Mouse (Mus musculus) liver, embryonic 16.5 days (tissue): ENCODE measurements around the gene Duxf3. TPM values are rescaled to one million over a fixed set of nuclear protein-coding genes. Genes with fewer than 3 reads are reported as not detected.
"Not testable (repeated sequence)": the region's sequence is repeated elsewhere in the genome, so short reads cannot be mapped to it uniquely, and the experiment has no call there.

ENCODE experiments used
- ATAC-seq: fragments of 200-750 bp; cut with Nextera tagmentation; 2 replicates; pipeline ENCODE4 v1.8.0; 2017; ENCODE audit warnings: low read depth, mild to moderate bottlenecking, moderate number of reproducible peaks, moderate library complexity
- H3K27ac ChIP-seq: fragments of 300-500 bp; sonication (generic); 2 replicates; pipeline ENCODE4 v1.5.1; 2014; ENCODE audit warnings: mild to moderate bottlenecking, low read length
- H3K27me3 ChIP-seq: fragments of 300-500 bp; sonication (generic); 2 replicates; pipeline ENCODE4 v1.6.1; 2014; ENCODE audit warnings: low read depth, low read length, mixed read lengths; ENCODE audit not compliant: control insufficient read depth, insufficient read depth
- H3K36me3 ChIP-seq: fragments of 300-500 bp; sonication (generic); 2 replicates; pipeline ENCODE4 v1.6.1; 2014; ENCODE audit warnings: mild to moderate bottlenecking; ENCODE audit not compliant: control insufficient read depth, insufficient read depth
- H3K4me1 ChIP-seq: fragments of 300-500 bp; sonication (generic); 2 replicates; pipeline ENCODE4 v1.6.1; 2014; ENCODE audit warnings: low read depth, low read length, mixed read lengths; ENCODE audit not compliant: control insufficient read depth
- H3K4me2 ChIP-seq: fragments of 300-500 bp; sonication (generic); 2 replicates; pipeline ENCODE4 v1.6.1; 2014; ENCODE audit warnings: low read depth, low read length, mixed read lengths
- H3K4me3 ChIP-seq: fragments of 300-500 bp; sonication (generic); 2 replicates; pipeline ENCODE4 v1.5.1; 2014; ENCODE audit warnings: low read depth, mild to moderate bottlenecking, low read length
- H3K9ac ChIP-seq: fragments of 300-500 bp; sonication (generic); 2 replicates; pipeline ENCODE4 v1.6.1; 2014; ENCODE audit warnings: low read depth, low read length
- H3K9me3 ChIP-seq: fragments of 300-500 bp; sonication (generic); replicated peaks from 2 replicates; pipeline ENCODE4 v1.6.1; 2016; ENCODE audit warnings: low read length; ENCODE audit not compliant: control insufficient read depth
- WGBS: fragments of 180-500 bp; shearing (Covaris S2); extraction: QIAGEN DNeasy Blood & Tissue Kit; methylation state at CpG from one replicate; pipeline ENCODE4 v1.1.7; 2014; ENCODE audit not compliant: insufficient replicate concordance; 5-methylcytosine and 5-hydroxymethylcytosine counted together
- polyA plus RNA-seq: library from polyadenylated mRNA; unstranded; fragments of >200 nt; fragmentation: Nextera tagmentation; extraction: Ambion mirVana; gene quantifications from 2 replicates; pipeline ENCODE4 v1.2.1, GENCODE M21; 2015

Gene Duxf3
- polyA plus RNA-seq: not detected in 2 replicates

- WGBS: 57% methylated on average over 5 of the region's 8 CpGs
- not testable (repeated sequence) for H3K27me3 ChIP-seq
Observed at GRCm38 (mm10) chr10:58232641-58232969, at the start of gene Duxf3. TSS of gene Duxf3 (minus strand) at chr10:58232675.

DNA sequence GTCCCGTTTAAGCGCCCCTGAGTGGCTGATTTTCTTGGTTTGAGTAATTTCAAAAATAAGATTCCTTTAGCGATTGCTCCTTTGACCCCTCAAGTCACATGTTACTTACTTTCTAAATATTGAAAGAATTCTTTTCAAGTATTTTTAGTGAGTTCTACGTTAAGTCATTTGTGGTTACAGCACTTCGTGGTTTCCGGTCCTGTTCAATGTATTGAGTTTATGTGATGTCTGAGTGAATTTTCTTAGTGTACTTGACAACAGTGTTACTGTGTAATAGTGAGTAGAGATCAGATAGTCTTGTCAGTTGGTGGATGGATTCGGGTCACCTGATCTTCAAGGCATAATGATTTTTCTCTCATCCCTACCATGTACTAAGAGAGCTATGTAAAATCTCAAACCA, 49.8 kb upstream of the Duxf3 start:
- WGBS: 65% methylated on average over 7 of the region's 7 CpGs
- H3K4me1 ChIP-seq: no peaks in the 10 kb centered on the region
- H3K27ac ChIP-seq: no peak overlapping the region
- no peak overlapping the region for H3K9ac ChIP-seq
- H3K4me2 ChIP-seq: no peak overlapping the region
- no peaks in the 10 kb centered on the region for H3K27me3 ChIP-seq
- H3K4me3 ChIP-seq: no peak overlapping the region
- peaks cover 6% of the 10 kb centered on the region for H3K36me3 ChIP-seq
- no peaks in the 10 kb centered on the region for H3K9me3 ChIP-seq
- no peak for ATAC-seq

More at GRCm38 (mm10) chr10:58232641-58232969, at the start of gene Duxf3:
- H3K27ac ChIP-seq, H3K4me2 ChIP-seq, H3K4me3 ChIP-seq, H3K9ac ChIP-seq, H3K36me3 ChIP-seq, H3K9me3 ChIP-seq, H3K4me1 ChIP-seq: not testable (repeated sequence)
- ATAC-seq: peak; percentile 47

DNA sequence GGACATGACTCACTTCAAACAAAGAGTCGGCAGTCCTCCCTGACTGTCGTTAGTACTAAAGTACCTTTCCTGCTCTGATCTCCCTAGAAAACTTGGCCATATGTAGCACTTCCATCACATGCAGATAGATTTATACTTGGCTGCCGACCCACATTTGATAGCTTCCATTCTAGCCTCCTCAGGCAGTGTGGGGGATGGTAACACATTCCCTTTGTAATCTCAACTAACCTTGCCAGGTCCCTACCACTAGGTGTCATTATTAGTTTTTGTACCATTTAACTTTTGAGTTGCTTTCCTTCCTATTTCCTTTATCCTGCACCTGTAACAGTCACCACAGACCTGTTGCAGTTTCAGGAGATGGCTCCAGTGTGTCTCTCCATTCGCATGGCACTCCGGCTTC, 26.0 kb upstream of the Duxf3 start:
- H3K27me3 ChIP-seq: no peaks in the 10 kb centered on the region
- no peak overlapping the region for H3K27ac ChIP-seq
- peaks cover 7% of the 10 kb centered on the region for H3K4me1 ChIP-seq
- H3K9ac ChIP-seq: no peak overlapping the region
- 59% methylated on average over 5 of the region's 5 CpGs for WGBS
- H3K4me2 ChIP-seq: no peak overlapping the region
- no peak overlapping the region for H3K4me3 ChIP-seq
- peaks cover 5% of the 10 kb centered on the region; the same call in 1 of the 2 replicates for H3K36me3 ChIP-seq
- ATAC-seq: no peak
- no peaks in the 10 kb centered on the region for H3K9me3 ChIP-seq

DNA sequence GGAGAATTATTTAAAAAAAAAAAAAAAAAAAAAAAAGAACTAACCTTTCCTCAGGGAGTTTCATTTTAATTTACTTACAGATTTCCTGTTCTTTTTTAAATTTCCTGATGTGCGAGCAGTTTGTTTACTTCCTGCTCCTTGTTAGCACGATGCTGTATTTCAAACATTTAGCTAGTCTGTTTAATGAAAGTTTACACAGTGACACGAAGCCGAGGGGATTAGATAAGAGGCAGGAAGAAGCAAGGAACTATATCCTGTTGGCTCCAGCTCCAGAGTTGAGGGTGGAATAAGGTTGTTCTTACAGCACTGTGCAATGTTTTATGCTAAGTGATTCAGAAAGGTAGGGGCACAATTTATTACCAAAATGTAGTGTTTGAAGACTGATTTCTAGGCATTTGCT, 23.5 kb upstream of the Duxf3 start:
- Histone ChIP-seq H3K4me2 (peak overlapping the region; percentile 71), H3K27me3 (no peaks in the 10 kb centered on the region), H3K27ac (peak overlapping the region; percentile 12; the same call in 1 of the 2 replicates), H3K9ac (peak overlapping the region; percentile 87), H3K36me3 (no peaks in the 10 kb centered on the region), H3K4me3 (peak overlapping the region; percentile 93), H3K9me3 (no peaks in the 10 kb centered on the region), H3K4me1 (peaks cover 7% of the 10 kb centered on the region)
- WGBS: 1% methylated on average over 4 of the region's 4 CpGs
- ATAC-seq: no peak

DNA sequence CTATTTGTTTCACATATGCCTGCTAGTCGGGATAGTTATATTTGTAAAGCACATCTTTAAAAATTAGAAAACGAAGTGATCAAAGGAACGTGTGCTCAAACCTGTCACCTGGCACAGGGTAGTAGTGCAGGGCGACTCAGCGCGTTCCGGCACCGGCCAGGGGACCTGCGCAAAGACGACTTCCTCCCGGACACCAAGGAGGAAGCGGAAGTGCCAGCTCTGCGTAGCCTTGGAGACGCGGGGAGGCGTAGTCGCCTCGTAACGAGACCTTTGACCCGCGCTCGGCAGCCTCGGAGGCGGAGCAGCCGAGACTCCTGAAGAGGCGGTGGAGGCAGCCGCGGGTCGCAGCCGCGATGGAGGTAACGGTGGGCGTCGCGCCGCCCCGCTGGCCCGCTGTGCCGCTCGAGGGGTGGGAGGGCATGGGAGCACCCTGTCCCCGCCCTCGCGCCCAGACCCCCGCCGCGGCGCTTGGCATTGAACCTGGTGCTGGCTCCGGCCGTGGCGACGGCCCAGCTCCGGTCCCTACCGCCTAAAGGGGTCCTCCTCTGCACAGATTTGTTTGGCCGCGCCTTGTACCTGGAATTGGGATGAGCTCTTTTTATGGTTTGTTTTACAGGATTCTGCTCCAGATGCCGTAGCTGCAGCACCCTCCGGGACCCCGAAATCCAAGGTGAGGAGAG, 22.9 kb upstream of the Duxf3 start, which contains the start of gene Gcc2:
Gene Gcc2 (plus strand): TSS at position 285 of the 680 bp plus-strand sequence.
- peak within 1 kb of the TSS; percentile 70 for H3K27ac ChIP-seq
- peak within 1 kb of the TSS; percentile 87 for H3K9ac ChIP-seq
- no peaks in the 10 kb centered on the region for H3K36me3 ChIP-seq
- peak within 1 kb of the TSS; percentile 93 for H3K4me3 ChIP-seq
- H3K4me1 ChIP-seq: peaks cover 7% of the 10 kb centered on the region
- H3K4me2 ChIP-seq: peak within 1 kb of the TSS; percentile 71
- no peaks in the 10 kb centered on the region for H3K9me3 ChIP-seq
- under 1% methylated on average over 58 of the region's 58 CpGs for WGBS
- peak; percentile 98 for ATAC-seq
- no peaks in the 10 kb centered on the region for H3K27me3 ChIP-seq

- no peak for ATAC-seq
- peak overlapping the region; percentile 93 for H3K4me3 ChIP-seq
- no peak overlapping the region for H3K27ac ChIP-seq
- H3K4me2 ChIP-seq: peak overlapping the region; percentile 71
- H3K4me1 ChIP-seq: peaks cover 7% of the 10 kb centered on the region
- H3K9ac ChIP-seq: peak overlapping the region; percentile 87
- no peaks in the 10 kb centered on the region for H3K9me3 ChIP-seq
- no peaks in the 10 kb centered on the region for H3K27me3 ChIP-seq
- no peaks in the 10 kb centered on the region for H3K36me3 ChIP-seq
- 18% methylated on average over 6 of the region's 6 CpGs for WGBS
Observed at GRCm38 (mm10) chr10:58254635-58255175, 22.2 kb upstream of the Duxf3 start.

GRCm38 (mm10) chr10:58249535-58249934, 17.1 kb upstream of the Duxf3 start:
- Histone ChIP-seq H3K4me2 (no peak overlapping the region), H3K4me1 (peaks cover under 1% of the 10 kb centered on the region), H3K9me3 (no peaks in the 10 kb centered on the region), H3K27ac (no peak overlapping the region), H3K9ac (no peak overlapping the region), H3K27me3 (no peaks in the 10 kb centered on the region), H3K4me3 (no peak overlapping the region), H3K36me3 (no peaks in the 10 kb centered on the region)
- 18% methylated on average over 1 of the region's 1 CpGs for WGBS
- no peak for ATAC-seq

DNA sequence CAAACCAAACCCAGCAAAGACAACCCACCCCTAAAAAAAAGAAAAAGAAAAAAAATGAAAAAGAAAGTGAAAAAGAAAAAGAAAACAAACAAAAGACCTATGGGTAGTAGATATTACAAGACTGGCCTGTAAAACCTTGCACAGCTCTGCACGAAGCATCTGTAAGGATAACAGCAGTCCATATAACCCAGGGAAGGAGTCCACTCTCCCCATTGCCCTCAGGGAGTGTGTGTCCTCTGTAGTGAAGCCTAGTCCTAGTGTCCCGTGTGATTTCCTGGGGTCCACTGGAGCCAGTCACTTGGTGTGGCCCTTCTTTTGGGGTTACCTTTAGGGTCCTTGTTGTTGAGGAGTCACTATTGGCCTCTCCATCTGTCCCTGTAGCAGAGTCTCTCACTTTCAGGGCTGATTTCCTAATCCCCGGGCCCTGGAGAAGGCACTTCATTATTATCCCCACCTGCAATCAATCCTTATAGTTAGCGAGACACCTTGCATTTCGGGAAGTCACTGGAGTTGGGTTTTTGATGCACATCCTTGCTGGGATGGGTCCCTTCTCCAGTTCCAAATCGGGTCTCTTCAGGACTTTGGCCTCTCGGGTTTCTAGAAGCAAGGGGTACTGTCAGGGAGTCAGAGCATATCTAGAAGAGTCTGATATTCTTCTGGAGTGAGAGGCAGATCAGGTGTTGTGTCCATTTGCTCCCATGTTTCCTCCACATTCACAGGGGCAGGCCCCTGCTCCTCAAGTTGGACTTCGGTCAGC, 6.7 kb upstream of the Duxf3 start:
- not testable (repeated sequence) for H3K27ac ChIP-seq, H3K4me2 ChIP-seq, H3K4me1 ChIP-seq, ATAC-seq, H3K4me3 ChIP-seq, H3K36me3 ChIP-seq, H3K9me3 ChIP-seq, H3K9ac ChIP-seq, H3K27me3 ChIP-seq
- 56% methylated on average over 7 of the region's 8 CpGs for WGBS

DNA sequence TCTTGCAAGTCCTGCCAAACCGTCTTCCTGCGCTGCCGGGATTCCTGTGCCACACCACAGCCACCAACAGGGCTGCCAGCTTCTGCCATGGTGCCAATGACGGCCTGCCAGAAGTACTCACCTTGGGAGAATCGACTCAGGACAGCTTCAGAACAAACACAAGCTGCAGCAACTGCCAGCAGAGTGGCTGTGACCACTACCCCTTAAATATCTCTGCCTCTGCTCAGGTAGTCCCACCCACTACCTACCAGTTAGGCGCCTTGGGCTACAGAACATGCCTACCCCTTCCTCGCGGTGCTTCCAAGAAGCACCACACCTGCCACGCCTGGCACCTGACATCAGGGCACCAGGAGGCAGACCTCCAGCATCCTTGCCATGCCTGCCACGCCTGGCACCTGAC, 4.1 kb upstream of the Duxf3 start, which contains the start of gene Gm4981:
Gene Gm4981 (minus strand): TSS at position 89 of the 400 bp plus-strand sequence.
- 71% methylated on average over 10 of the region's 10 CpGs for WGBS
- no peak for ATAC-seq
- H3K27ac ChIP-seq: no peak within 1 kb of the TSS

More for the DNA sequence above, 4.1 kb upstream of the Duxf3 start, which contains the start of gene Gm4981:
- H3K9ac ChIP-seq: no peak within 1 kb of the TSS
- H3K4me3 ChIP-seq: no peak within 1 kb of the TSS
- no peaks in the 10 kb centered on the region for H3K36me3 ChIP-seq
- no peaks in the 10 kb centered on the region for H3K4me1 ChIP-seq
- H3K4me2 ChIP-seq: no peak within 1 kb of the TSS
- H3K9me3 ChIP-seq: peaks cover 6% of the 10 kb centered on the region
- no peaks in the 10 kb centered on the region for H3K27me3 ChIP-seq
